Mouse (Mus musculus): ENCODE measurements around the gene 1500009C09Rik. TPM values are rescaled to one million over a fixed set of nuclear protein-coding genes. Genes with fewer than 3 reads are reported as not detected.

Gene 1500009C09Rik
- polyA plus RNA-seq (2015; fragmentation: Nextera tagmentation; extraction: Ambion mirVana) = not detected in 2 replicates

DNA sequence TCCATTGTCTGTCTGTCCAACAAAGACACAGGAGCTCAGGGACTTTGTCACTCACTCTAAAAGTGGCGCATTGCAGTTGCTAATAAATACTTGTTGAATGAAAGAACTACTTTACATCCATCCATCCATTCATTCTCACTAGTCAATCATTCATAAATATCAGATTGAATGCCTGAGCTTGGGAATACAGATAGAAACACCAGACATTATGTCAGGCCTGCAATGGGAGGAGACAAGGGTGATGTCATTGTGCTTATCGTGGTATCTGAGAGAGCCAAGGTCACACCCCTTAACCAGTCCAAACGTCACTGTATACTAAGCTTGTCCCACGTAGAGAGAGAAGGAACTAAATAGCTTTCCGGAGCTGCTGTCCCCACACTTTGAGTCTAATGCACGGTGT is at the start of gene 1500009C09Rik:
Gene 1500009C09Rik (plus strand): TSS at position 301 of the 400 bp plus-strand sequence.
- H3K27ac ChIP-seq = no peak within 1 kb of the TSS
- no peaks in the 10 kb centered on the region for H3K9me3 ChIP-seq (replicated peaks; ENCODE audit: low read length)
- no peak within 1 kb of the TSS for H3K4me2 ChIP-seq (ENCODE audit: low read length)
- no peak within 1 kb of the TSS for H3K9ac ChIP-seq (ENCODE audit: low read depth, low read length)
- WGBS = 89% methylated on average over 6 of the region's 6 CpGs
- H3K36me3 ChIP-seq (ENCODE audit: insufficient read depth, low read length) = no peaks in the 10 kb centered on the region
- H3K4me1 ChIP-seq (replicated peaks; ENCODE audit: insufficient read depth, low read length) = no peaks in the 10 kb centered on the region
- TF ChIP-seq CTCF (IDR thresholded peaks at IDR 0.05; ENCODE audit: low read depth) = no peak
- H3K27me3 ChIP-seq (ENCODE audit: insufficient read depth, low read length) = no peaks in the 10 kb centered on the region
- H3K4me3 ChIP-seq (replicated peaks; ENCODE audit: low read depth, low read length) = no peak within 1 kb of the TSS
- DNase-seq (ENCODE audit: low spot score) (no peak), ATAC-seq (replicated peaks; ENCODE audit: low FRiP score, low read depth) (no peak)

- Histone ChIP-seq H3K9ac (ENCODE audit: low read depth, low read length) (no peak overlapping the region), H3K36me3 (ENCODE audit: insufficient read depth, low read length) (peaks cover 43% of the 10 kb centered on the region), H3K4me2 (ENCODE audit: low read length) (no peak overlapping the region), H3K4me1 (replicated peaks; ENCODE audit: insufficient read depth, low read length) (no peaks in the 10 kb centered on the region), H3K27me3 (ENCODE audit: insufficient read depth, low read length) (peaks cover 16% of the 10 kb centered on the region), H3K27ac (no peak overlapping the region), H3K9me3 (replicated peaks; ENCODE audit: low read length) (no peaks in the 10 kb centered on the region), H3K4me3 (replicated peaks; ENCODE audit: low read depth, low read length) (no peak overlapping the region)
- no peak for ATAC-seq (replicated peaks; ENCODE audit: low FRiP score, low read depth)
- WGBS = 95% methylated on average over 10 of the region's 10 CpGs
- DNase-seq (ENCODE audit: low spot score) = no peak
- TF ChIP-seq CTCF (IDR thresholded peaks at IDR 0.05; ENCODE audit: low read depth) = no peak
These were observed 49.1 kb upstream of the 1500009C09Rik start for GRCm38 (mm10) chr15:82203090-82203489.

DNA sequence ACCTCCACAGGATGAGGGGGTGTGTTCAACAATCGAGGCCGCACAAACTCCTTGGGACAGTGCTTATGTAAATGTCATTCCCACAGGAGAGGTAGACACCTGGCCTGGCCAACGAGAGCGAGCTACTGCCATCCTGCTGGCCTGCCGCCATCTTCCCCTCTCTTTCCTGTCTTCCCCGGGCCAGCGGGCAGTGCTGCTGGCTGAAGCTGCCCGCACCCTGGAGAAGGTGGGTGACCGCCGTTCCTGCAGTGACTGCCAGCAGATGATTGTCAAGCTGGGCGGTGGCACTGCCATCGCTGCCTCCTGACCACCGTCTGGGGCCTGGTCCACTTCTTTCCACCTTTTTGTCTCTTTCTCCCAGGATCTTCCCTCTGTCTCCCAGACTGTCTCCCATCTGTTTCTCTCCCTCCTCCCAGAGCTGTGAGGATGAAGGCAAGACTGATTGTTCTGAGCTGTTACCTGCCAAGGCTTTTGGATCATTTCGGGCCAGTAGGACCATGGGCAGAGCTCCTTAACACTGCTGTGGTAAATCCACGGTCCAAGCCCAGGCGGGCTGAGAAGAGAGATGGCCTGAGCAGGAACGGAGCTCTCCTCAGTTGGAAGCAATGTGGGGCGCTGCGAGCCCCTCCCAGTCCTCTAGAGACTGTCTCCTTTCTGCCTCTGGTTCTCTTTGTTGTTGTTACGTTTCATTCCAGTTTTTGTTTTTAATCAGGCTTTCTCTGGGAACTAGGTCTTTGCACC is 48.4 kb upstream of the 1500009C09Rik start:
- no peak for TF ChIP-seq CTCF (IDR thresholded peaks at IDR 0.05; ENCODE audit: low read depth)
- 86% methylated on average over 20 of the region's 20 CpGs for whole genome bisulfite sequencing

DNA sequence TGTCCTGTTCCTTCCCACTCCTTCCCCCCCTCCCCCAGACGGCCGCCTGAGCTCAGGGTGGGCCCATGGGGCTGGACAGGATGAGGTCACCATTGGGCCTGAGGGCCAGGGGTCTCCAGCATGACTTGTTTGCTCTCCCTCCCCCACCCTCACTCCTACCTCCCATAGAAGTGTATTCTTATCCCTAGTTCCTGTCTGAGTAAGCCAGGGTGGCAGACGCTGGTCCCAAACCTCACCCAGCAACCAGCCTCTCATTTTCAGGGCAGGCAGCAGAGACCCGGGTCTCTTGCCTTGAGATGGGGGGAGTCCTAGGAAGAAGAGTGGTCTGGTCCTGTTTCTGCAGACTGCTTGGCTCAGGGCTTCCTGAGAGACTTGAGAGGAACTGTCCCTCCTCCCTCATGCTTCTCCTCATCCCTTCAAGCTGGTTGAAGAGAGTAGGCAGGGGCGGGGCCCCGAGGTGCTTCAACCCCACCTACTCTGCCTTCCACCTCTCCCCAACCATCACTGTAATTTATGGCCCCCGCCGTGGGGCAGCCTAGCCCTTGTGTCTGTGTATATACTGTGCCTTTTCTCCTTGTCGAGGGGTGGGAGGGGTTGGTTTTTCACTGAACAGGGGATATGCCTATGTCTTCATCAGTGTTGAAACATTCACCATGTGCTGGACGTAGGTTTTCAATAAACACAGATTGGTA is 47.4 kb upstream of the 1500009C09Rik start:
- no peaks in the 10 kb centered on the region for H3K9me3 ChIP-seq (replicated peaks; ENCODE audit: low read length)
- DNase-seq (ENCODE audit: low spot score) = no peak
- H3K4me1 ChIP-seq (replicated peaks; ENCODE audit: insufficient read depth, low read length) = no peaks in the 10 kb centered on the region
- WGBS = 57% methylated on average over 10 of the region's 10 CpGs
- no peak overlapping the region for H3K27ac ChIP-seq
- ATAC-seq (replicated peaks; ENCODE audit: low FRiP score, low read depth) = no peak
- H3K36me3 ChIP-seq (ENCODE audit: insufficient read depth, low read length) = peaks cover 40% of the 10 kb centered on the region
- H3K9ac ChIP-seq (ENCODE audit: low read depth, low read length) = no peak overlapping the region
- no peak overlapping the region for H3K4me2 ChIP-seq (ENCODE audit: low read length)
- H3K27me3 ChIP-seq (ENCODE audit: insufficient read depth, low read length) = peaks cover 17% of the 10 kb centered on the region
- no peak overlapping the region for H3K4me3 ChIP-seq (replicated peaks; ENCODE audit: low read depth, low read length)
- TF ChIP-seq CTCF (IDR thresholded peaks at IDR 0.05; ENCODE audit: low read depth) = no peak

More for the DNA sequence above, 48.4 kb upstream of the 1500009C09Rik start:
- no peak for DNase-seq (ENCODE audit: low spot score)
- peaks cover 16% of the 10 kb centered on the region for H3K27me3 ChIP-seq (ENCODE audit: insufficient read depth, low read length)
- H3K4me1 ChIP-seq (replicated peaks; ENCODE audit: insufficient read depth, low read length) = no peaks in the 10 kb centered on the region
- no peak overlapping the region for H3K9ac ChIP-seq (ENCODE audit: low read depth, low read length)
- peaks cover 43% of the 10 kb centered on the region for H3K36me3 ChIP-seq (ENCODE audit: insufficient read depth, low read length)
- no peak overlapping the region for H3K4me2 ChIP-seq (ENCODE audit: low read length)
- no peaks in the 10 kb centered on the region for H3K9me3 ChIP-seq (replicated peaks; ENCODE audit: low read length)
- no peak overlapping the region for H3K27ac ChIP-seq
- H3K4me3 ChIP-seq (replicated peaks; ENCODE audit: low read depth, low read length) = no peak overlapping the region
- ATAC-seq (replicated peaks; ENCODE audit: low FRiP score, low read depth) = no peak

DNA sequence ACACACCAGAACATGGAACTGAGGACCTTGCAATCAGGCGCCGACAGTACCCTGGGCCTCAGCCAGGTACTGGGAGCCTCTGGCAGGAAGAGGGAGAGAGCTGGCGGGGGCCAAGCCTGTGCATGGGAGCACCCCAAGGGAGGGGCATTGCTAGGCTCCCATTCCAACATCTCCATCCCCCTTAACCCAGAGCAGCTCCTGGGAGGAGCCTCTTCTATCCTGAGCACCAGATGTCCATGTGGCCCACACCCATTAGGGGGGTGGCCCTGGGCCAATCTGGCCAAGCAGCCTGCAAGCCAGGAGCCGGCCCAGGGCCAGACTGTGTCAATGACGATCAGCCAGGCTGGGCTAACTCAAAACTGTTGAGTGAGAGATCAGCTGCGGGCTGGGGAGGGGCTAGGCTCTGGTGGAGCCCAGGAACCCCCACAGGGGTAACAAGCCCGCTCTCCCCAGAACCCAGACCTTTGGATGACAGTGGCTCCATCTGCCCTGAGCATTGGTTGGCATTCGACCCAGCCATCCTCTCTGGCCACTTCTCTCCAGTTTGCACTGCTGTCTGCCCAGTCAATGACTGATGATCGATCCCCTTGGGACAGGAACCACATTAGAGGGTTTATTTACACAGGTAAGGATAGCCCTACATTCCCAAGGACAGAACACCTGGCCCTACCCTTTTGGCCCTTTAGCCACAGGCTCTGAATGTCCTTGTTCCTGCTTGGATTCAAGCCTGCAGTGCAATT is 45.7 kb upstream of the 1500009C09Rik start:
- no peak for TF ChIP-seq CTCF (IDR thresholded peaks at IDR 0.05; ENCODE audit: low read depth)
- no peaks in the 10 kb centered on the region for H3K9me3 ChIP-seq (replicated peaks; ENCODE audit: low read length)
- H3K4me1 ChIP-seq (replicated peaks; ENCODE audit: insufficient read depth, low read length) = no peaks in the 10 kb centered on the region
- WGBS = 61% methylated on average over 9 of the region's 9 CpGs
- no peak overlapping the region for H3K4me2 ChIP-seq (ENCODE audit: low read length)
- H3K4me3 ChIP-seq (replicated peaks; ENCODE audit: low read depth, low read length) = no peak overlapping the region
- ATAC-seq (replicated peaks; ENCODE audit: low FRiP score, low read depth) = peak; percentile 11
- DNase-seq (ENCODE audit: low spot score) = no peak
- H3K36me3 ChIP-seq (ENCODE audit: insufficient read depth, low read length) = peaks cover 30% of the 10 kb centered on the region
- no peak overlapping the region for H3K27ac ChIP-seq
- H3K27me3 ChIP-seq (ENCODE audit: insufficient read depth, low read length) = peaks cover 30% of the 10 kb centered on the region
- no peak overlapping the region for H3K9ac ChIP-seq (ENCODE audit: low read depth, low read length)

DNA sequence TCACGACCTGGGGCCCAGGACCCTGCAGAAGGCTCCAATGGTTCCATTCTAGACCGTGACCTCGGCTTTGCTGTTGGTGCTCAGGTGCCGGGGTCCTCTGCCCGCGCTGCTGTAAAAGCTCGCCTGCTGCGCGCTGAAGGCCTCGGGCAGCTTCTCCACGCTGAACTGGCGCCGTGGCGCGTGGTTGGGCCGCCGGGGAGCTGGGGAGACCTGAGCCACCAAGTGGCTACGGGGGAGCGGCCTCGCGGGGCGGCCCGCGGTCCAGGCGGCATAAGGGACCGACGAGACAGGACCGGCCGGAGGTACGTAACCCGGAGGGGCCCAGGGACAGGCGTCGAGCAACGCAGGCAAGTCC is 45.1 kb upstream of the 1500009C09Rik start:
- H3K4me2 ChIP-seq (ENCODE audit: low read length) = no peak overlapping the region
- H3K4me1 ChIP-seq (replicated peaks; ENCODE audit: insufficient read depth, low read length) = 0 out of 2 replicates have a peak, but pooled peaks cover 4% of the 10 kb centered on the region
- DNase-seq (ENCODE audit: low spot score) (no peak), ATAC-seq (replicated peaks; ENCODE audit: low FRiP score, low read depth) (no peak)
- no peak overlapping the region for H3K27ac ChIP-seq
- peaks cover 25% of the 10 kb centered on the region for H3K36me3 ChIP-seq (ENCODE audit: insufficient read depth, low read length)
- H3K9ac ChIP-seq (ENCODE audit: low read depth, low read length) = no peak overlapping the region
- 17% methylated on average over 34 of the region's 34 CpGs for WGBS
- no peak for TF ChIP-seq CTCF (IDR thresholded peaks at IDR 0.05; ENCODE audit: low read depth)
- H3K4me3 ChIP-seq (replicated peaks; ENCODE audit: low read depth, low read length) = no peak overlapping the region
- peaks cover 34% of the 10 kb centered on the region for H3K27me3 ChIP-seq (ENCODE audit: insufficient read depth, low read length)
- H3K9me3 ChIP-seq (replicated peaks; ENCODE audit: low read length) = no peaks in the 10 kb centered on the region
